Mouse (Mus musculus): ENCODE measurements at regions not wholly inside any gene's neighbourhood (a gene's known extent, or its start where the extent isn't known, plus 50 kb on each side); places are given as distances from the start of the nearest gene placed in this dataset.
A peak's percentile ranks its signal among the peaks of the same experiment; 100 is the strongest.

GRCm38 (mm10) chr10:66780335-66781170 lies 315.4 kb upstream of the Jmjd1c start:
- ATAC-seq (replicated peaks; ENCODE audit: low read depth, poor library complexity, severe bottlenecking) = 0 out of 2 replicates have a peak, but pooled peaks have one; percentile 25

- no peak for ATAC-seq (replicated peaks; ENCODE audit: low read depth, poor library complexity, severe bottlenecking)
These were observed 314.8 kb upstream of the Jmjd1c start for GRCm38 (mm10) chr10:66781171-66781510.

GRCm38 (mm10) chr10:66782025-66782424 lies 313.9 kb upstream of the Jmjd1c start:
- no peak for ATAC-seq (replicated peaks; ENCODE audit: low read depth, poor library complexity, severe bottlenecking)

GRCm38 (mm10) chr10:66787812-66788211 lies 308.1 kb upstream of the Jmjd1c start:
- ATAC-seq (replicated peaks; ENCODE audit: low read depth, poor library complexity, severe bottlenecking) = no peak

GRCm38 (mm10) chr10:66796296-66796695 lies 299.6 kb upstream of the Jmjd1c start:
- ATAC-seq (replicated peaks; ENCODE audit: low read depth, poor library complexity, severe bottlenecking) = no peak

- ATAC-seq (replicated peaks; ENCODE audit: low read depth, poor library complexity, severe bottlenecking) = no peak
These were observed 293.2 kb upstream of the Jmjd1c start for GRCm38 (mm10) chr10:66802691-66803090.

GRCm38 (mm10) chr10:66807261-66807968 lies 288.5 kb upstream of the Jmjd1c start:
- ATAC-seq (replicated peaks; ENCODE audit: low read depth, poor library complexity, severe bottlenecking) = peak; percentile 97

GRCm38 (mm10) chr10:66812515-66813260 lies 283.2 kb upstream of the Jmjd1c start:
- no peak for ATAC-seq (replicated peaks; ENCODE audit: low read depth, poor library complexity, severe bottlenecking)

GRCm38 (mm10) chr10:66813850-66814564 lies 281.9 kb upstream of the Jmjd1c start:
- 0 out of 2 replicates have a peak, but pooled peaks have one; percentile 26 for ATAC-seq (replicated peaks; ENCODE audit: low read depth, poor library complexity, severe bottlenecking)

- peak; percentile 95 for ATAC-seq (replicated peaks; ENCODE audit: low read depth, poor library complexity, severe bottlenecking)
These were observed 281.2 kb upstream of the Jmjd1c start for GRCm38 (mm10) chr10:66814565-66815201.

GRCm38 (mm10) chr10:66815951-66816350 lies 280.0 kb upstream of the Jmjd1c start:
- ATAC-seq (replicated peaks; ENCODE audit: low read depth, poor library complexity, severe bottlenecking) = no peak

- no peak for ATAC-seq (replicated peaks; ENCODE audit: low read depth, poor library complexity, severe bottlenecking)
These were observed 279.1 kb upstream of the Jmjd1c start for GRCm38 (mm10) chr10:66816776-66817175.

- no peak for ATAC-seq (replicated peaks; ENCODE audit: low read depth, poor library complexity, severe bottlenecking)
These were observed 278.0 kb upstream of the Jmjd1c start for GRCm38 (mm10) chr10:66817876-66818275.

GRCm38 (mm10) chr10:66819517-66819916 lies 276.4 kb upstream of the Jmjd1c start:
- no peak for ATAC-seq (replicated peaks; ENCODE audit: low read depth, poor library complexity, severe bottlenecking)

GRCm38 (mm10) chr10:66825737-66826136 lies 270.2 kb upstream of the Jmjd1c start:
- no peak for ATAC-seq (replicated peaks; ENCODE audit: low read depth, poor library complexity, severe bottlenecking)

GRCm38 (mm10) chr10:66826327-66826726 lies 269.6 kb upstream of the Jmjd1c start:
- no peak for ATAC-seq (replicated peaks; ENCODE audit: low read depth, poor library complexity, severe bottlenecking)

GRCm38 (mm10) chr10:66834974-66835373 lies 261.0 kb upstream of the Jmjd1c start:
- ATAC-seq (replicated peaks; ENCODE audit: low read depth, poor library complexity, severe bottlenecking) = no peak

GRCm38 (mm10) chr10:66839058-66839457 lies 256.9 kb upstream of the Jmjd1c start:
- ATAC-seq (replicated peaks; ENCODE audit: low read depth, poor library complexity, severe bottlenecking) = no peak

GRCm38 (mm10) chr10:66843258-66843657 lies 252.7 kb upstream of the Jmjd1c start:
- no peak for ATAC-seq (replicated peaks; ENCODE audit: low read depth, poor library complexity, severe bottlenecking)

GRCm38 (mm10) chr10:66848778-66849177 lies 247.1 kb upstream of the Jmjd1c start:
- ATAC-seq (replicated peaks; ENCODE audit: low read depth, poor library complexity, severe bottlenecking) = no peak

Measured in common myeloid progenitor, adult 5-6 weeks (primary cell).